Mouse (Mus musculus) liver, adult 2 months (tissue): ENCODE data around the gene Ryr3. TPM values are rescaled to one million over a fixed set of nuclear protein-coding genes. Genes with fewer than 3 reads are reported as not detected.

ENCODE experiments used
- DNase-seq: peaks from one replicate; pipeline ENCODE4 v3.0.0-alpha.2; 2011; ENCODE audit warnings: low read depth, low spot score; ENCODE audit errors: extremely low read depth
- H3K27ac ChIP-seq: fragments of 200-500 bp; replicated peaks from 2 replicates; pipeline ENCODE4 v1.5.1; 2012; ENCODE audit warnings: low read depth, mild to moderate bottlenecking, control low read depth, inconsistent platforms, low read length; ENCODE audit not compliant: insufficient read depth
- H3K27me3 ChIP-seq: fragments of 200-500 bp; 2 replicates; pipeline ENCODE4 v1.6.1; 2012; ENCODE audit warnings: mild to moderate bottlenecking, moderate library complexity, low read length, inconsistent platforms; ENCODE audit not compliant: control insufficient read depth, insufficient read depth
- H3K36me3 ChIP-seq: fragments of 200-500 bp; 2 replicates; pipeline ENCODE4 v1.6.1; 2012; ENCODE audit warnings: low read length, inconsistent platforms; ENCODE audit not compliant: control insufficient read depth, insufficient read depth
- H3K4me1 ChIP-seq: fragments of 200-500 bp; 2 replicates; pipeline ENCODE4 v1.6.1; 2011; ENCODE audit warnings: low read length; ENCODE audit not compliant: control insufficient read depth, insufficient read depth
- H3K4me3 ChIP-seq: fragments of 200-500 bp; 2 replicates; pipeline ENCODE4 v1.5.1; 2011; ENCODE audit warnings: low read depth, mild to moderate bottlenecking, control low read depth, low read length, moderate library complexity; ENCODE audit not compliant: insufficient read depth
- H3K79me2 ChIP-seq: fragments of 200-500 bp; 2 replicates; pipeline ENCODE4 v1.6.1; 2012; ENCODE audit warnings: inconsistent platforms, mild to moderate bottlenecking, low read length, moderate library complexity; ENCODE audit not compliant: control insufficient read depth, insufficient read depth
- H3K9ac ChIP-seq: fragments of 200-500 bp; 2 replicates; pipeline ENCODE4 v1.6.1; 2012; ENCODE audit warnings: low read depth, mild to moderate bottlenecking, control low read depth, inconsistent platforms, low read length
- CTCF ChIP-seq: fragments of 200-500 bp; IDR thresholded peaks from 2 replicates; pipeline ENCODE4 v1.5.1; 2011; ENCODE audit warnings: low read depth, low read length, control low read depth
- POLR2A ChIP-seq: fragments of 200-500 bp; IDR thresholded peaks from 2 replicates; pipeline ENCODE4 v1.6.1; 2011; ENCODE audit warnings: low read length, control low read depth; ENCODE audit not compliant: insufficient read depth; ENCODE audit errors: extremely low read depth
- WGBS: fragments of 180-500 bp; shearing (Covaris S2); methylation state at CpG from one replicate; pipeline ENCODE4 v1.1.7; 2018; 5-methylcytosine and 5-hydroxymethylcytosine counted together
- polyA plus RNA-seq: library from polyadenylated mRNA; depleted of rRNA; stranded (reverse); fragments of >200 nt; gene quantifications from 2 replicates; pipeline ENCODE4 v1.2.3, GENCODE M21; 2012
- total RNA-seq: library from RNA; depleted of rRNA; stranded (reverse); fragments of >200 nt; gene quantifications from 2 replicates; pipeline ENCODE4 v1.2.3, GENCODE M21; 2014

The Ryr3 gene
- total and polyA plus RNA-seq, 2 experiments: under 0.01 TPM; not detected in 1

GRCm38 (mm10) chr2:112656131-112656530, 560.8 kb downstream of the Ryr3 start:
- Histone ChIP-seq H3K4me3 (no peak overlapping the region), H3K9ac (no peak overlapping the region), H3K27me3 (no peaks in the 10 kb centered on the region), H3K79me2 (no peaks in the 10 kb centered on the region), H3K27ac (no peak overlapping the region), H3K36me3 (no peaks in the 10 kb centered on the region), H3K4me1 (no peaks in the 10 kb centered on the region)
- no peak for TF ChIP-seq CTCF
- no peak for TF ChIP-seq POLR2A
- 40% methylated on average over 5 of the region's 5 CpGs for WGBS
- no peak for DNase-seq

- Histone ChIP-seq H3K4me3 (no peak overlapping the region), H3K27ac (no peak overlapping the region), H3K27me3 (no peaks in the 10 kb centered on the region), H3K9ac (no peak overlapping the region), H3K4me1 (no peaks in the 10 kb centered on the region), H3K79me2 (no peaks in the 10 kb centered on the region), H3K36me3 (no peaks in the 10 kb centered on the region)
- TF ChIP-seq CTCF (no peak), POLR2A (no peak)
- 67% methylated on average over 3 of the region's 3 CpGs for WGBS
- no peak for DNase-seq
Observed at GRCm38 (mm10) chr2:112653836-112654235, 563.1 kb downstream of the Ryr3 start.

- no peaks in the 10 kb centered on the region for H3K4me1 ChIP-seq
- no peaks in the 10 kb centered on the region for H3K27me3 ChIP-seq
- H3K36me3 ChIP-seq: peaks cover under 1% of the 10 kb centered on the region; the same call in 1 of the 2 replicates
- no peak overlapping the region for H3K27ac ChIP-seq
- no peak for DNase-seq
- no peak for TF ChIP-seq CTCF
- TF ChIP-seq POLR2A: no peak
- 88% methylated on average over 5 of the region's 5 CpGs for WGBS
- H3K9ac ChIP-seq: no peak overlapping the region
- no peak overlapping the region for H3K4me3 ChIP-seq
- H3K79me2 ChIP-seq: no peaks in the 10 kb centered on the region
Observed at GRCm38 (mm10) chr2:112637206-112637605, 579.7 kb downstream of the Ryr3 start.

- no peaks in the 10 kb centered on the region for H3K27me3 ChIP-seq
- no peak for TF ChIP-seq CTCF
- no peak for TF ChIP-seq POLR2A
- 91% methylated on average over 9 of the region's 9 CpGs for WGBS
- DNase-seq: no peak
- peaks cover 20% of the 10 kb centered on the region for H3K36me3 ChIP-seq
- no peaks in the 10 kb centered on the region for H3K4me1 ChIP-seq
- H3K4me3 ChIP-seq: no peak overlapping the region
- no peak overlapping the region for H3K9ac ChIP-seq
- no peak overlapping the region for H3K27ac ChIP-seq
- H3K79me2 ChIP-seq: no peaks in the 10 kb centered on the region
Observed at GRCm38 (mm10) chr2:112632536-112632935, 584.4 kb downstream of the Ryr3 start.

GRCm38 (mm10) chr2:112630669-112631068, 586.2 kb downstream of the Ryr3 start:
- Histone ChIP-seq H3K4me1 (no peaks in the 10 kb centered on the region), H3K4me3 (no peak overlapping the region), H3K27ac (no peak overlapping the region), H3K9ac (no peak overlapping the region), H3K36me3 (peaks cover 20% of the 10 kb centered on the region), H3K79me2 (no peaks in the 10 kb centered on the region), H3K27me3 (no peaks in the 10 kb centered on the region)
- TF ChIP-seq CTCF (no peak), POLR2A (no peak)
- 89% methylated on average over 11 of the region's 11 CpGs for WGBS
- no peak for DNase-seq

- Histone ChIP-seq H3K79me2 (no peaks in the 10 kb centered on the region), H3K4me1 (no peaks in the 10 kb centered on the region), H3K27me3 (no peaks in the 10 kb centered on the region), H3K4me3 (no peak overlapping the region), H3K36me3 (peaks cover 4% of the 10 kb centered on the region; the same call in 1 of the 2 replicates), H3K9ac (no peak overlapping the region), H3K27ac (no peak overlapping the region)
- no peak for DNase-seq
- WGBS: 95% methylated on average over 3 of the region's 3 CpGs
- no peak for TF ChIP-seq POLR2A
- no peak for TF ChIP-seq CTCF
Observed at GRCm38 (mm10) chr2:112625156-112625555, 591.7 kb downstream of the Ryr3 start.
